Mouse (Mus musculus): ENCODE measurements around the gene Erbb4.

Erbb4 gene

GRCm38 (mm10) chr1:68466390-68466960, 641.4 kb downstream of the Erbb4 start:
- DNase-seq: no peak

- no peak for DNase-seq
Measured at GRCm38 (mm10) chr1:68451274-68451673, 656.6 kb downstream of the Erbb4 start.

DNA sequence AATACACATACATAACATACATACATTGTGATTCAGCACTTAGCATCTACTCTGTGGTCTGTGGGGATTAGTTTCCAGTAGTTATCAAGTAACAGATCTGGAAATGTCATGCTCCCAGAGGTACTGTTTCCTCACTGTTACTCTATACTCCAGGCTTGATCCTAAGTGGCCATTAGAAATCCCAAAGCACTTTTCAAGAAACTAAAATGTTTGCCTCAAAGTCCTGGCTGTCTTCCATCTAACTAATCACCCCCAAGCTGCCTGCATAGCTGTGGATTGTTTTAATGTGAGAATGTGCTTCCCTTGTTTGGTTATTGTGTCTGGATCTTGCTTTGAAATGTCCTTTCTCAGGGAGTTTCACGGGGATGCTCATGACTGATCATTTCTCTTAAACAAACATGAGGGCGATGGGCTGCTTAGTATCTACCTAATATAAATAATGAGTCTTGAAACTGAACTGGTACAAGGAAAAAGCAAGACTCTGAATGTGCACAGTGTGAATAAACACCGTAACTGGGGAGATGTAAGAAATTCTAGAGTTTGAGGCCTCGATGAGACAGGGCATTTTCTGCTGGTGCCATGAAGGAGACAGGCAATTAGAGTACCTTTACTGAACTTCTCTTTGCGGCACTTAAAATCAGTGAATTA, 683.4 kb downstream of the Erbb4 start:
- DNase-seq: no peak

- DNase-seq: no peak
Measured at GRCm38 (mm10) chr1:68401204-68401603, 706.7 kb downstream of the Erbb4 start.

- no peak for DNase-seq
Measured at GRCm38 (mm10) chr1:68371531-68371930, 736.3 kb downstream of the Erbb4 start.

DNA sequence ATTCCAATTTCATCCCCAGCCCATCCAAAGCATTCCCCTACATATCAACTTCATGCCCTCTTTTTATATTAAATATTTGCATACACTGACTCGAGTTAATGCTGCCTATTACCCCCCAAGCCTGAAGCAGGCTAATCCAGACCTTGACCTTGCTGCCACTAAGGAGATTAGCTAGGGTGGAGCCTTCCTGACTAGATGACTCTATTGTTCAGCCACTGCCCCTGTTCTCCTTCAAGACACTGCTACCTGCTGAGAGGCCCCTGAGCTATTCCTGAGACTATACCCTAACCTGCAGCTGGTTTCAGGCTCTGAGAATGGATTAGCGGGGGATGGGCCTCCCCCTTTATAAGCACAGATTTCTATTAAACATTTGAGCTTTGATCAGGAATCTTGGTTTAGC, 774.1 kb downstream of the Erbb4 start:
- DNase-seq: no peak

- no peak for DNase-seq
Measured at GRCm38 (mm10) chr1:68305813-68306212, 802.0 kb downstream of the Erbb4 start.

- no peak for DNase-seq
Measured at GRCm38 (mm10) chr1:68284443-68284842, 823.4 kb downstream of the Erbb4 start.

DNA sequence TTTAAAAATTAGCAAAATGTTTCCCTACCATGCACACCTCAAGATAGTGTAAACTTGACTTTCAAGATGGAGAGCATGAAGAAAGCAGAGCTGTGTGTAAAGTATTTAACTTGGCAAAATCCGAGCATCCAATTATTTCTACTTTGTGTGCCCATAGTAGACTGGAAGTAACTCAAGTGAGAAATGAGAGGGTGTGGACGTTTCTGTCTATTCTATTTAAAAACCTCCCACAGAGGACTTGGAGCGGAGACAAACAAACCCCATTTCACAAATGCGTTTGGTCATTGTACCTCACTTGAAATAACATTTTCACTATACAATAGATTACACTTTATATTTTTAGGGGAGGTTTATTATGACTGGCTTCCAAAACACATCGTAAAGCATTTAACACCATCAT, 832.0 kb downstream of the Erbb4 start:
- DNase-seq: no peak

- no peak for DNase-seq
Measured at GRCm38 (mm10) chr1:68178580-68178979, 929.3 kb downstream of the Erbb4 start.

GRCm38 (mm10) chr1:68155253-68155652, 952.6 kb downstream of the Erbb4 start:
- DNase-seq: no peak

GRCm38 (mm10) chr1:68150572-68150971, 957.3 kb downstream of the Erbb4 start:
- DNase-seq: no peak

DNA sequence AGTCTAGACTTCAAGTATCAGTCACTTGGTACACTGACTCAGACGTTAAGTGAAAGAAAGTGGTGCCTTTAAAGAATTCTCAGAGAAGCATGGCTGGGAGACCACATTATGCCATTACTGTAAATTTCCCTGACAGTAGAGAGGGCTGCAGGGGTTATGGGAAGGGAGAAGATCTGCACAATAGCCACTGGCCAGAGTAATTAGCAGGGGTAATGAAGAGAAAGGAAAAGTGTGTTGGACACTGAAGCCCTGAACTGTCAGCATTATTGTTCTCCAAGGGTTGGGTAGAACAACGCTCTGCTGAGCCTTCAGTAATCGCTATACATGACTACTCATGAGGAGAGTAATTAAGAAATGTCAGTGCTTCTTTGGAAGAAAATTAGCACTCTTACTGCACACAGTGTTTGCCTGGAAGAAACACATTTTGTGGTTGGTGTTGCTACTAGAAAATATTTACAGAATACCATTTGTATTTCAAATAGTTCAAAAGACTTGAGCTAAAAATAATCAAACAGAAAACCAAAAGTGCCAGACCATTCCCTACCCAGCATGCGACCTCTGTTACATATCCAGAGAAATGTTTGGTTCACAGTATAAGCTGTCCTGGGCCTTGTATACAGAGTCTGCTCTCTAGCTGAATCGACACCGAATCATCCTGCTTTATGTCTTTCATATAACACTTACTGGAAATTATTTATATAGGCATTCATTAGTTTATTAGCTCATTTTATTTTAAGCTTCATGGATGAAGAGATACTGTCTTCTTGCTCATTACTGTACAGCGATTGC, 965.1 kb downstream of the Erbb4 start:
- DNase-seq: no peak

DNA sequence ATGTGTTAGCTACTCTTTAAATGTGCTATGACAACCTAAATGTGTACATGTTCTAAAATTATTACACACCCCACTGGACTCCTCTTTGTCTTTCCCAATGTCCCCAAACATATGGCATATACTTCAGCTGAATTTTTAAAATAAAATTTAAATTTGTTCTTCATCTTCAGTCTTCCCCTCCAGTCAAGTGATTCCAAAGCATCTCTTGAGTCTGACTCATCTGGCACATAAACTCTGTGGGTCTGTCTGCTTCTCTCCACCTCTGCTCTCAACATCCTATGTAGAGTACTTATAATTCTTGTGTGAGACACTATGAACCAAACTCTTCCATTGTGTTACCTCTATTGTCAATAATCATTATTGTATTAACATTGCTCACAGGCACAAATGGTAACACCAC, 972.9 kb downstream of the Erbb4 start:
- DNase-seq: no peak

DNA sequence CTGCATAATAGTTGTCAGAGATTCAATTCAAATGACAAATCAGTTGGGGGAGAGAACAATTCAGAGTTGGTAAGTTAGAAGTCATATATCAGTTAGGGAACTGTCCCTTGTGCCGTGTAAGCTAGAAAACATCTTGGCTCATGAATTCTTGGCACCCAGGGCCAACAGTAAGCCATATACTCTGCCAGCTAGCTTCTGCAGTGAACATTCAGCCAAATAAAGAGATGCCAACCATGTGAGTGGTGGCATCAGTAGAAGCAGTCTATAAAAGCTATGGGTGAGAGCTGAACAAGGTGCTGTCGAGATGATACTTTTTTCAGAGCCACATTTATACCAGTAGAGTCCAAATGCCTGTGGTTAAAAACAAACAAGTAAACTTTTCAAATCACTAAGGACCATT, 973.4 kb downstream of the Erbb4 start:
- DNase-seq: no peak

- no peak for DNase-seq
Measured at GRCm38 (mm10) chr1:68123541-68123940, 984.3 kb downstream of the Erbb4 start.

- DNase-seq: no peak
Measured at GRCm38 (mm10) chr1:68120364-68120763, 987.5 kb downstream of the Erbb4 start.

DNA sequence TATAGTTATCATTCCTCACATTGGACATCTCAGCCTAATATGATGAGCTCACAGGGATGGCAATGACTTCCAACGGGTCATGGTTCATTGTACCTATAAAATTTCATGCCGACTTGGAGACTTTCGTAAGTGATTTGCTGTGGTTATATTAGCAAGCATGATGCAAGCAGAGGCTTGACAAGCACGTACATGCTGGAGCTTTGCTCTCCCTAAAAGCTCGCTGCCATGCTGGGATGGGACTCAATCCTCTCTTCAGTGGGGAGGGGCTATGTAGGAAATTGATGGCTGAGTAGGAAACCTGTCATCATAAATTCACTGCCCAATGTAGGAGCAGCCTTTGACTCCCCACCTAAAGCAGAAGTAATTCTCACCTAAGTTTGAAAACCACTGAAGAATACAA, 992.1 kb downstream of the Erbb4 start:
- DNase-seq: no peak

DNA sequence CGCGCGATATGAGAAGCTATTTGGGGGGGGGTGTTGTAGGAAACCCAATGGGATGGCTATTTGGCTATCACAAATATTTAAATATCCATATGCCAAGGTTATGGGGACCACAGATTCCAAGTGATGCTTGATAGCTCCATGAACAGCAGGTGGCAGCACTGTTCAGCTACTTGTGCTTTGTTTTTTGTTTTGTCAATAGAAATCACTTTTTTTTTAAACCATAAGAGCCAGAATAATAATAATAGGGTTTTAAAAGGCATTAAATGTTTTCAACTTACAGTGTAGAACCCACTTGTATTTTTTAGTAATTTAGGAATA, 1001.4 kb downstream of the Erbb4 start:
- no peak for DNase-seq

- no peak for DNase-seq
Measured at GRCm38 (mm10) chr1:68105834-68106542, 1001.9 kb downstream of the Erbb4 start.

GRCm38 (mm10) chr1:68089623-68090022, 1018.2 kb downstream of the Erbb4 start:
- no peak for DNase-seq

GRCm38 (mm10) chr1:68056494-68056893, 1051.4 kb downstream of the Erbb4 start:
- no peak for DNase-seq

GRCm38 (mm10) chr1:68054715-68055114, 1053.1 kb downstream of the Erbb4 start:
- no peak for DNase-seq

- no peak for DNase-seq
Measured at GRCm38 (mm10) chr1:68049856-68050255, 1058.0 kb downstream of the Erbb4 start.
